8 mouse cellular contexts compared by ENCODE assay signal in genomic region chr8:120382436-120383203, GRCm38 (mm10).
DNase-seq lines count a peak whose midpoint lies in the region; ATAC-seq lines count a peak whose summit lies in the region.

No protein-coding gene starts in this region.

- peak overlapping the region; percentile 38; the same call in 1 of the 2 replicates for H3K27ac ChIP-seq in intestine, embryonic 14.5 days (ENCODE audit: low read depth)
- peak overlapping the region; percentile 74 for H3K27ac ChIP-seq in midbrain, embryonic 15.5 days

- H3K4me1 ChIP-seq in intestine, embryonic 14.5 days (replicated peaks; ENCODE audit: control insufficient read depth, insufficient read depth, low read length) = peaks cover 30% of the 10 kb centered on the region
- H3K4me1 ChIP-seq in midbrain, embryonic 15.5 days = peaks cover 59% of the 10 kb centered on the region

- no peak overlapping the region for H3K4me3 ChIP-seq in intestine, embryonic 14.5 days (ENCODE audit: low read depth, low read length)
- no peak overlapping the region for H3K4me3 ChIP-seq in midbrain, embryonic 15.5 days

- H3K9ac ChIP-seq in intestine, embryonic 14.5 days (ENCODE audit: low read length) = no peak overlapping the region
- no peak overlapping the region for H3K9ac ChIP-seq in midbrain, embryonic 15.5 days

- no peak overlapping the region for H3K4me2 ChIP-seq in intestine, embryonic 14.5 days (ENCODE audit: low read length)
- no peak overlapping the region for H3K4me2 ChIP-seq in midbrain, embryonic 15.5 days

- intact Hi-C loops in gastrocnemius, postnatal 36 days (cut with DNase I) = no loop called here

- no peak for ATAC-seq in intestine, embryonic 14.5 days (replicated peaks; ENCODE audit: low FRiP score, low TSS enrichment, low read depth)
- ATAC-seq in midbrain, embryonic 15.5 days (replicated peaks) = peak; percentile 87

- DNase-seq in adrenal gland, adult 8-10 months = peak; percentile 75
- peak; percentile 62 to 91 for DNase-seq in cerebellum, postnatal 4 days (ENCODE audit: low spot score in 2 of 2)
- DNase-seq in gastrocnemius, postnatal 36 days = peak; percentile 83 to 86
- DNase-seq in intestine, embryonic 14.5 days (ENCODE audit: low spot score) = no peak
- DNase-seq in left cerebral cortex, adult 8-10 months (ENCODE audit: low spot score in 2 of 2) = peak; percentile 72 to 97
- DNase-seq in testis, postnatal 14 days (ENCODE audit: low spot score) = peak; percentile 80
- DNase-seq in B cell, adult 2 months = no peak

- WGBS in intestine, embryonic 14.5 days = 58% methylated on average over 19 of the region's 19 CpGs
- 39% methylated on average over 19 of the region's 19 CpGs for WGBS in midbrain, embryonic 15.5 days

- no peaks in the 10 kb centered on the region for H3K36me3 ChIP-seq in intestine, embryonic 14.5 days (ENCODE audit: control insufficient read depth, insufficient read depth, low read length)
- no peaks in the 10 kb centered on the region for H3K36me3 ChIP-seq in midbrain, embryonic 15.5 days (replicated peaks)

- no peaks in the 10 kb centered on the region for H3K27me3 ChIP-seq in intestine, embryonic 14.5 days (replicated peaks; ENCODE audit: control insufficient read depth, insufficient read depth, low read length)
- H3K27me3 ChIP-seq in midbrain, embryonic 15.5 days (replicated peaks) = no peaks in the 10 kb centered on the region

- no peaks in the 10 kb centered on the region for H3K9me3 ChIP-seq in intestine, embryonic 14.5 days (ENCODE audit: control insufficient read depth, low read length)
- no peaks in the 10 kb centered on the region for H3K9me3 ChIP-seq in midbrain, embryonic 15.5 days

Comparison
In these comparisons a context has a peak if more than half of its experiments do, and no peak if none do; other contexts are left out.
1. DNase-seq: peak in adrenal gland, adult 8-10 months (single experiment), cerebellum, postnatal 4 days (2 of 2), gastrocnemius, postnatal 36 days (2 of 2), left cerebral cortex, adult 8-10 months (2 of 2) and testis, postnatal 14 days (single experiment); none in intestine, embryonic 14.5 days (single experiment) and B cell, adult 2 months (0 of 2).